Mouse (Mus musculus): ENCODE measurements around the gene En1.

- TF ChIP-seq CTCF (IDR thresholded peaks at IDR 0.05; ENCODE audit: borderline replicate concordance, insufficient read depth, low read length) = no peak
- no peak for TF ChIP-seq POLR2A (IDR thresholded peaks at IDR 0.05; ENCODE audit: low read depth, low read length)
Observed at GRCm38 (mm10) chr1:120608461-120608860, 6.2 kb downstream of the En1 start.

Measured in embryonic fibroblast, embryonic 13.5 days (primary cell).